Mouse (Mus musculus) forebrain, embryonic 11.5 days (tissue): ENCODE results near the gene Tbx1. TPM values are rescaled to one million over a fixed set of nuclear protein-coding genes. Genes with fewer than 3 reads are reported as not detected.
A peak's percentile ranks its signal among the peaks of the same experiment; 100 is the strongest.
"Not testable (repeated sequence)": the region's sequence is repeated elsewhere in the genome, so short reads cannot be mapped to it uniquely, and the experiment has no call there.

Source experiments
- ATAC-seq: fragments of 200-750 bp; cut with Nextera tagmentation; replicated peaks from 2 replicates; pipeline ENCODE4 v1.8.0; 2017; ENCODE audit warnings: moderate TSS enrichment; ENCODE audit not compliant: low FRiP score
- DNase-seq: peaks from one replicate; pipeline ENCODE4 v3.0.0-alpha.2; 2017; ENCODE audit warnings: low spot score
- H3K27ac ChIP-seq: fragments of 300-500 bp; sonication (generic); 2 replicates; pipeline ENCODE4 v1.5.1; 2014; ENCODE audit warnings: low read depth, low read length
- H3K27me3 ChIP-seq: fragments of 300-500 bp; sonication (generic); 2 replicates; pipeline ENCODE4 v1.6.1; 2014; ENCODE audit warnings: mild to moderate bottlenecking, low read length, mixed read lengths; ENCODE audit not compliant: control insufficient read depth, insufficient read depth
- H3K36me3 ChIP-seq: fragments of 300-500 bp; sonication (generic); 2 replicates; pipeline ENCODE4 v1.6.1; 2014; ENCODE audit warnings: mild to moderate bottlenecking, low read length, moderate library complexity, mixed read lengths; ENCODE audit not compliant: control insufficient read depth, insufficient read depth
- H3K4me1 ChIP-seq: fragments of 300-500 bp; sonication (generic); replicated peaks from 2 replicates; pipeline ENCODE4 v1.6.1; 2014; ENCODE audit warnings: low read length, mixed read lengths; ENCODE audit not compliant: control insufficient read depth, insufficient read depth
- H3K4me2 ChIP-seq: fragments of 300-500 bp; sonication (generic); 2 replicates; pipeline ENCODE4 v1.6.1; 2014; ENCODE audit warnings: low read depth, mild to moderate bottlenecking, low read length, moderate library complexity, mixed read lengths; ENCODE audit not compliant: severe bottlenecking
- H3K4me3 ChIP-seq: fragments of 300-500 bp; sonication (generic); 2 replicates; pipeline ENCODE4 v1.5.1; 2014; ENCODE audit warnings: low read depth, low read length
- H3K9ac ChIP-seq: fragments of 300-500 bp; sonication (generic); 2 replicates; pipeline ENCODE4 v1.6.1; 2014; ENCODE audit warnings: low read length
- H3K9me3 ChIP-seq: fragments of 300-500 bp; sonication (generic); 2 replicates; pipeline ENCODE4 v1.6.1; 2016; ENCODE audit warnings: low read length, mixed read lengths; ENCODE audit not compliant: control insufficient read depth
- WGBS: fragments of 180-500 bp; shearing (Covaris S2); extraction: QIAGEN DNeasy Blood & Tissue Kit; methylation state at CpG from one replicate; pipeline ENCODE4 v1.1.7; 2014; 5-methylcytosine and 5-hydroxymethylcytosine counted together
- polyA plus RNA-seq: library from polyadenylated mRNA; unstranded; fragments of >200 nt; fragmentation: Nextera tagmentation; extraction: Ambion mirVana; gene quantifications from 2 replicates; pipeline ENCODE4 v1.2.1, GENCODE M21; 2014

Gene Tbx1
- polyA plus RNA-seq, 1 experiment from 2014 or later = 0.83 TPM

DNA sequence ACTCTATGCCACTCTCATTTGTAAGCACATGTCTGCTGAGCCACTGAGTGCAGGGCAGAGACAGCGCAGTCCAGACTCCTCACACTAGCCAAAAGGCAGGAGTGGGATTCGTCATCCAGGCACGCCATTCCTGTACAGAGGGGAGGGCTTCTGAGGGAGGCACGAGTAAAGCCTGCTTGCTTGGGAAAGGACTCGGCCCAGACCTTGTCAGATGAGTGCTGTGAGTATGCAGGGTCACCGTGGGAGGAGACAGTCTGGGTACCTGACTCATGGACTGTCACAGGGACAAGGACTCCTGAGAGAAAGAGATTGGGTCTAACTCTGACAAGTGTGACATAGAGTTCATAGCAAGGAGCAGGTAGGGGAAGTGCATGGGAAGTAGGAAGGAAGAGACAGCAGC, 51.2 kb downstream of the Tbx1 start:
- DNase-seq = no peak
- H3K27ac ChIP-seq = no peak overlapping the region
- no peaks in the 10 kb centered on the region for H3K27me3 ChIP-seq
- H3K4me1 ChIP-seq = no peaks in the 10 kb centered on the region
- no peak overlapping the region for H3K4me3 ChIP-seq
- no peak overlapping the region for H3K4me2 ChIP-seq
- H3K36me3 ChIP-seq = no peaks in the 10 kb centered on the region
- H3K9ac ChIP-seq = no peak overlapping the region
- ATAC-seq = no peak
- no peaks in the 10 kb centered on the region for H3K9me3 ChIP-seq
- WGBS = 80% methylated on average over 6 of the region's 6 CpGs

DNA sequence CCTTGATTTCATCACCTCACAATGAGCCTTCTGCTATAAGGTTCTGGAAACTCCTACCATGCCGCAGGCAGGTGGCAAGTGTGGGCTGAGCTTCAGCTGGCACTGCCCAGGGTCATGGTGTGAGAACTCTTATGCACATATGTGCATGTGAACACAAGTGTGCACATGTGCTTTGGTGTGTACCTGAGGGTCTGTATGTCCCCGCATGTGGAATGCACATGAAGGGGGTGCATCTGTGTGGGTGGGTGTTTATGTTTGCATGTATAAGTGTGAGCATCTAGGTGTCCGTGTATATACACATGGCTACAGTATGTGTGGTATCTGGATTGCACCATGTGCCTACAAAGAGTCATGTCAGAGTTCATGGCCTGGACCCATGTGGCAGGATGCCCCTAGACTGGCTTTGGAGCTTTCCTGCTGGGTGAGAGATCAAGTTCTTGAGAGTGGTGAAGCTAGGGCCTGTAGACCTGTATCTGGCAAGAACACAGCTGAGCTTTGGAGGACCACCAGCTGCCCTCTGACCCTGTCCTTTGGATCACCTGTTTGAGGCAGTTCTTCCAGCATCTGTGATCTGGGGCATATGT, 53.0 kb downstream of the Tbx1 start:
- H3K27me3 ChIP-seq = no peaks in the 10 kb centered on the region
- WGBS = 87% methylated on average over 3 of the region's 3 CpGs
- no peak for ATAC-seq

DNA sequence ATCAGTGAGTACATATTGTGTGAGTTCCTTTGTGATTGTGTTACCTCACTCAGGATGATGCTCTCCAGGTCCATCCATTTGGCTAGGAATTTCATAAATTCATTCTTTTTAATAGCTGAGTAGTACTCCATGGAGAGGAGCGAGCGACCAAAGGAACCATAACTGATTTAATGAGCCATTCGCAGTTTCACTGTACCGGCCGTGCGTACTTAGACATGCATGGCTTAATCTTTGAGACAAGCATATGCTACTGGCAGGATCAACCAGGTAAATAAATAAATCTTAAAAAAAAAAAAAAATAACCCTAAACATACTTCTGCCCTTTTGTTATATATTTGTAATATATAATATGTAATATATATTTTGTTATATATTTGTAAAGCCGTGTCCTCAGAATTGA, 57.4 kb downstream of the Tbx1 start:
- H3K36me3 ChIP-seq, H3K27ac ChIP-seq, H3K9ac ChIP-seq, H3K4me3 ChIP-seq, H3K4me2 ChIP-seq, H3K27me3 ChIP-seq, DNase-seq, H3K4me1 ChIP-seq, H3K9me3 ChIP-seq: not testable (repeated sequence)
- peak; percentile 100 for ATAC-seq
- WGBS = 96% methylated on average over 7 of the region's 7 CpGs

More for the DNA sequence above, 53.0 kb downstream of the Tbx1 start:
- Histone ChIP-seq H3K36me3 (no peaks in the 10 kb centered on the region), H3K27ac (no peak overlapping the region), H3K9me3 (no peaks in the 10 kb centered on the region), H3K4me1 (no peaks in the 10 kb centered on the region), H3K4me2 (no peak overlapping the region), H3K4me3 (no peak overlapping the region), H3K9ac (no peak overlapping the region)
- peak; percentile 36 for DNase-seq

Other genes starting within 250 kb of the Tbx1 start
- 39.1 and 40.4 TPM in 2 replicates for gene Tango2, start 242.6 kb downstream of the Tbx1 start, polyA plus RNA-seq
- gene Arvcf, start 242.5 kb downstream of the Tbx1 start, polyA plus RNA-seq = 99.4 and 103 TPM in 2 replicates
- gene Txnrd2, start 164.3 kb downstream of the Tbx1 start, polyA plus RNA-seq = 24.8 and 26.7 TPM in 2 replicates
- 53.6 and 55.2 TPM in 2 replicates for gene Comt, start 163.8 kb downstream of the Tbx1 start, polyA plus RNA-seq
- gene Gnb1l, start 92.0 kb downstream of the Tbx1 start, polyA plus RNA-seq = 14.9 and 17.7 TPM in 2 replicates
- 2.6 and 3.8 TPM in 2 replicates for gene Rtl10, start 91.8 kb downstream of the Tbx1 start, polyA plus RNA-seq
- gene Gp1bb, start 31.7 kb upstream of the Tbx1 start, polyA plus RNA-seq = 5.3 and 6.0 TPM in 2 replicates
- 2.8 and 3.4 TPM in 2 replicates for gene Gm49601, start 35.8 kb upstream of the Tbx1 start, polyA plus RNA-seq
- gene Sept5, start 39.3 kb upstream of the Tbx1 start, polyA plus RNA-seq = 44.2 and 48.2 TPM in 2 replicates
- gene Cldn5, start 186.2 kb upstream of the Tbx1 start, polyA plus RNA-seq = 21.1 and 25.8 TPM in 2 replicates
- 87.5 and 102 TPM in 2 replicates for gene Ufd1, start 221.1 kb upstream of the Tbx1 start, polyA plus RNA-seq
- 75.8 and 82.0 TPM in 2 replicates for gene Cdc45, start 221.3 kb upstream of the Tbx1 start, polyA plus RNA-seq
- 23.9 and 28.2 TPM in 2 replicates for gene 2510002D24Rik, start 245.9 kb upstream of the Tbx1 start, polyA plus RNA-seq
- gene Gm28539, start 245.9 kb upstream of the Tbx1 start, polyA plus RNA-seq = not detected in 2 replicates